Mouse (Mus musculus) frontal cortex, postnatal 14 days (tissue): ENCODE measurements around the gene Spsb3.

Experiments
- DNase-seq, 2 experiments: peaks; one replicate each; pipeline ENCODE4 v3.0.0; 2022; ENCODE audit warnings: low spot score in 2 of 2

Spsb3 gene

DNA sequence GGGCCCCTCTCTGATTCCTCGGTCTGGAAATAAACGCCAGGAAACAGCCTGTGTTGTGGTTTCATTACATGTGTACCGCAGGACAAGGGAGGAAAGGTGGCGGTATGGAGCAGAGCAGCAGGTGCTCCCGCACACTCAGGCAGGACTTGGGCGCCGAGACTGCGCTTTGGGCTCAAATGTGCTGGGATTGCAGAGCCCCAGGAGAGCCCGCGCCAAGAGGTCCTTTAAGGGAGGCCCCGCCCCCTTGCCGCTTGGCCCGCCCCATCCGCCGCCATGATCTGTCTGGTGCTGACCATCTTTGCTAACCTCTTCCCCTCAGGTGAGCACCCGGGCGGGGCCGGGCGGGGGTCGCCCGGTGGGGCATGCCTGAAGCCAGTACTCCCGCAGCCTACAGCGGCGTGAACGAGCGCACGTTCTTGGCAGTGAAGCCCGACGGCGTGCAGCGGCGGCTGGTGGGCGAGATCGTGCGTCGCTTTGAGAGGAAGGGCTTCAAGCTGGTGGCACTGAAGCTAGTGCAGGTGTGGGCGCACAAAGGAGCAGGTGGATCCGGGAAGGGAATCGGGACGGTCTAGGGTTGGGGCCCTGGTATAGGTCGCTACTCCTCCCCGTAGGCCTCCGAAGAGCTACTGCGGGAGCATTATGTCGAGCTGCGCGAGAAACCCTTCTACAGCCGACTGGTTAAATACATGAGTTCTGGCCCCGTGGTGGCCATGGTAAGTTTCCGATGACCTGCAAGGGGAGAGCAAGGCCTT lies 10.0 kb downstream of the Spsb3 start, which contains the start of gene Nme3:
TSS of gene Nme3 (plus strand) at position 260 of the 752 bp plus-strand sequence.
- peak in 1 of 2 experiments; percentile 64 for DNase-seq

DNA sequence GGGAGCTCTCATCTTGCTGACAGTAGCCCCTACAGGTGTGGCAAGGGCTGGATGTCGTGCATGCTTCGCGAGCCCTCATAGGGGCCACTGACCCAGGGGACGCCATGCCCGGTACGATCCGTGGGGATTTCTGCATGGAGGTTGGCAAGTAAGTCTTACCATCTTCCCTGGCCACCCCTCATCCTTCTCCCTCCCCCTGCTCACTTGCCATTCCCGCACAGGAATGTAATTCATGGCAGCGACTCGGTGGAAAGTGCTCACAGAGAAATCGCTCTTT lies 10.5 kb downstream of the Spsb3 start:
- no peak for DNase-seq

DNA sequence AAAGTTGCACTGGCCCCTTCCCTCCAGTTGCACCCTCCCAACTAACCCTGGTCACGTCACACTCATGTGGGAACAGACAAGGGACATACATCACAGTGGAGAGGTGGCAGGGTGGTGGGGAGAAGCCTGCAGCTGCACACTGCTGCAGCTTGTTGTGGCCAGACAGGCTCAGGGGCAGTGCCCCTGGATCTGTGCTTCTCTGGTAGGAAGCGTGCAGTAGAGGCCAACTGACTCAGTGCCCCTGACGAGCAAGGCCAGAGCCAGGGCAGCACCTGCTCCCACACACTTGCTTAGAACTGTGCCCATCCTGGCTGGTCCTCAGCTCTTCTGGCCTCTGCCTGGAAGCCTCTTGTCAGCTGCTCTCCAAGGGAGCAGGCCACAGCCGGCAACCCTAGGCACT lies 11.2 kb downstream of the Spsb3 start:
- no peak for DNase-seq

DNA sequence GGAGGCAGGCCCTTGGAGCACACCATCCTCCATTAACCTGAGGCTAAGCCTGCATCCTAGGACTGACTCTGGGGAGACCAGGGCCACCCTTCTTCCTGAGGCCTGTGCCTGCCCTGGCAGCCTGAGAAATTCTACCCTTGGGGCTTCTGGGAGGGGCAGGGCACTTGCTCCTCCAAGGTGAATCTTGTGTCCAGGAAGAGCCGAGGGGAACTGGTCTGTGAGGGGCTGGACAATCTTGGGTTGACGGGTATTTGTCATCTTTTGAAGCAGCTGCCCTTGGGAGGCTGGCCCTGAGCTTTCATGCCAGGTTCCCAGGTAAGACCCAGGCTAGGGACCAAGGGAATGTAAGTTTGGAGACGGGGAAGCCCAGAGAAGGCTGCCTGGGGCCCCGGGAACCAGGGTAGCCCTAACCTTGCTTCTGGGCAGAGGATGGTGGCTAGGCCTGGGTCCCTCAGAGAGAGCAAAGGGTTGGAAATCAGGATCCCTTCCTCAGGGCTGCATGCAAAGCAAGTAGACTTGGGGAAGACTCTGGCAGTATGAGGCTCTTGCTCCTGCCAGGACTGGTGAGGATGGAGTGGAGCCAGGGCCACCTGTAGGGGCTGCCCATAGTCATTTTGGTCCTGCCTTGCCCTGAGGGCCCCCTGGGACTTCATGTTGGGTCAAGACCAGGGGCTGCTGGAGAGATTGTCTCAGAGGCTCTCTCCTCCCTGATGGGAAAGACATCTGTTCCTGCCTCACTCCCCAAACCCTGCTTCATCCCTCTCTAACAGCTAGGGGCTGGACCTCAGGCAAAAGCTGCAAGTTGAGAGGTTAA lies 11.8 kb downstream of the Spsb3 start:
- no peak for DNase-seq

DNA sequence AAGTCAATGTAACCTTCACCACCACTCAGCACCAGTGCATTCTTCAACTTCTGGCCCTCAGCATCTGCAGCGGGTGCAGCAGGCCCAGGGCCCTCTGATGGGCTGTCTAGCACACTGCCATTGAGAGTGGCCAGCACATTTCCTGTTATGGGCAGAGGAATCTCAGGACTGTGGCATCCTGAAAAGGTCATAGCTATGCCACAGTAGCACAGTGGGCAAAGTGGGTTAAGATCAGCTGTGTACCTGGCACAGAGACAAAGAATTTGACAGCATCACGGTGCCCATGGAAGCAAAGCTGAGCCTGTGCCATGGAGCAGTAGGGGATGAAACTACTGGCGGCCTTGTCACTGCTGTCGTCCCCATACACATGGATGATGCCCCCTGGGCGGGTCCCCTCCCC lies 12.7 kb downstream of the Spsb3 start:
- DNase-seq = no peak

DNA sequence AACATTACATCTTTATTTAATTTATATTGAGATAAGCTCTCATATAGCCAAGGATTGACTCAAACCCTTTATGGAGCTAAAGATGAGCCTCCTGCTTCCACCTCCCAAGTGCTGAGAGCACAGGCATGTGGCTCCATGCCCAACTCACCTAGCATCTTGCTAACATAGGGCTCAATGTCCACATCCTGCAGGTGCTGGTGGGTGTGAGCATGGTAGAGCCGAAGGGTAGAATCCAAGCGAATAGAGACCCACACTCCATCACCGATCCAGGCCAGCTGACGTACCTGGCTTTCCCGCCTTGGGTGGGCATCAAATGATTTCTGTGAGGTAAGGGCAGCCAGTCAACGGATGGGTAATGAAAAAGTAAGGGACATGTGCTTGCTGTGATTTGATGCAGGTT lies 13.6 kb downstream of the Spsb3 start:
- DNase-seq = no peak

DNA sequence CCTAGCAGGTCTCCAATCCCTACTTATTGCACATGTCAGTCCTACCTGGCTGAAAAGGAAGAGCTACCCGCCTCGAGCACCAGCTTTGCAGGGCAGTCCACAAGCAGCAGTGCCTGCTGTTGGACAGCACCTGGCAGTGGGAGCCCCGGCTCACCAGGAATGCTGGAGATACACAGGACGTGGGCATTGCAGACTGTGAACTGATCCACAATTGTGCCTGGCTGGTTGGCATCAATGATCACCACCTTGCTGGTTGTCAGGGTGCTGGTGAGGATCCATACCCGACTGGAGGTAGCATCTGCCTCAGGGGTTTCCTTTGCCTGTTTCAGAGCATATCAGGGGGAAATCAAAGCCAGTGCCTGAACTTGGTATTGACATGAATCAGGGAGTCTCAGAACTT lies 15.7 kb downstream of the Spsb3 start:
- no peak for DNase-seq

DNA sequence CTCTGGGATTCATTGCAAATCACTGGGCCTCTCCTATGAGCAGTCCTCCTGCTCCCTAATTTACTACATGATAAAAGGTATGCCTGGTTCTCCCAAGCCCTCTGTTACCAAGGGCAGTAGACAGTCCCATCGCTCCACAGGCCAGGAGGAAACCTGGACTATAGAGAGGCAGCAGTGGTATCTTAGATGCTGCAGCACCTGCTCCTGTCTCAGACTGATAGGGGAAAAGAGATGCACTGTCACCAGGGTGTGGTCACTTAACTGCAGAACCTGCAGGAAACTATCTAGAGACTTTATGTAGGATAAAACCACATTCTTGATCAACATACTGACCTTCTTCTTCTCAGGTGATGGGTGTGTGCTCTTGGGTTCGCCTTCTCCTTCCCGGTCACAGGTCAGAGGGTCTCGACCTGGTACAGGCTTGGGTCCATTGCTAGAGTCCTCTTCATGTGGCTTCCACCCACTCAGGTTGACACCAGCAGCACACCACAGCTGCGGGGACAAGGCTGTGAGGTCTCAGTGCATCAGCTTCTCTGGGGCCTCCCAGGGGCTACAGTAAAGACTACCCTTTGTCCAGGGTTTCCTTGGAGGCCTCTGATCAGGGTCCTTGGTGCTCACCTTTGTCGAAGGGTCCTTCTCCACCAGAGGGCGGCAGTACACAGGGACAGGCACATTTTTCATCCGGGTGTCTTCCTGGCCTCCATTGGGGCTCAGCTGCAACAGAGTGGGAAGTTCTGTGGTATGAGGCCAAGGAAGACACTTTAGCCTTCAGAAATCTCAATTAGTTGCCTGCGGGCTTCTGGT lies 16.4 kb downstream of the Spsb3 start:
- DNase-seq = no peak

DNA sequence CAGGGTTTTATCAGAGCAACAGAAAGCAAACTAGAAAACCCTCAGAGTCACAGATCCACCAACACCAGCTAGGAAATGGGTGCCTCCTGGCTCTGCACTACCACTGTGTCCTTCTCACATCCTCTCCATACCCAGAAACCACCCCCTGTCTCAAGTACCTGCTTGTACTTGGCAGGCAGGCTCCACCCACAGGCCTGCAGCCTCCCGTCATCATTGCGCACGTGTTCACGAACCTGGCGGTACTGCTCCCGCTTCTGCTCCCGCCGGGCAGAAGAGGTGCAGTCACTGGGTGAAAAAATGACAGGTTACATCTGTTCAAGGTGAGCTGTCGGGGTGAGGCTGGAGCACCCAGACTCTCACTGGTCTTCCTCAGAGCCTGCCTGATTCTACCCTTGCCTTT lies 17.3 kb downstream of the Spsb3 start:
- DNase-seq = no peak

DNA sequence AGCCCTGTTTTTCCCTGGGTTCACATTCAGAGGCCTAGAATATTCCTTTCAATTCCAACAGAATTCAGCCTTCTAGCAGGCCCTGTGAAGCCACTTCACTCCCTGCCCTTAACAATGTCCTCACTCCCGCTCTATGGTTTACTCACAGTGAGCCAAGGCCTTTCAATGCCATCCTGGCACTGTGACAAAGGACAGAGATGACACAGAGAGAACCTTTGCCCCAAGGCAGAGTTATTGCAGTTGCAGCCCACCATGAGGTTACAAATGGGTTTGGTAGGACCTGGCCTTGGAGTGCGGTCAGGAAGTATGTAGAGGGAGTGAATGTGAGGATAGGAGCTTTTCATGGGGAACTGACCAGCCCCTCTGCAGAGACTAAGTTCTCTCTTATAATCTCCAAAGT lies 21.1 kb downstream of the Spsb3 start:
- DNase-seq = no peak

DNA sequence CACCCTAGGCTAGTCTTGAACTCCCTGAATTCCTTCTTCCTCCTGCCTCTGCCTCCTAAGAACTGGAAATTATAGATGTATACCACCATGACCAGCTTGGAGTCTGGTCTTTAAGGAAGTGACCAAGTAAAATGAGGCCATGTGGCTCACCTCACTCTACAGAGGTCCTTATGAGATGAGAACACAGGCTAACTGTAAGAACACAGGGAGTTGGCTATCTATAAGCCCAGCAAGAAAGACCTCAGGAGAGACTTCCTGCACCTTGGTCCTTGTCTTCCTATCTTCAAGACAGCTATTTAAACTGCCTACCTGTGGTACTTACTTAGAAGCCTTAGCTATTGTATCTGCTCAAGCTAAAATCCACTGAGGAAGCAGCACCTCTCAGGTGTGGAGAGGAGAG lies 27.5 kb downstream of the Spsb3 start:
- DNase-seq = no peak

DNA sequence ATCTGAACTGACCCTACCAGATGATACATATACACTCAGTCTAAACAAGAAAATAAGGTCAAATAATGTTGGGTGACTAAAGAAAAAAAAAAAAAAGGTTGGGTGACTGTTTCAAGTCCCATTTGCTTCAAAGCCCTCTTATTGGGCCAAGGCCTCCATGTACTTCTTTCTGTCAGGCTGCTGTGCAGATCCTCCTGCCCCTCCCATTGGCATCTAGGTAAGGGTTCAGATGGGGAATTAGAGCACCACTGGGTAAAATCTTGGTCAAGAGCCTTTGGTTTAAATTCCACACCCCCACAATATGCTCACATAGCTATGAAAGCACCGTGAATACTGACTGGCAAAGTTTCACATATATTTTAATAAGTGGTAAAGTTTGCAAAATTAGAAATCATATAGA lies 36.8 kb downstream of the Spsb3 start:
- no peak for DNase-seq

DNA sequence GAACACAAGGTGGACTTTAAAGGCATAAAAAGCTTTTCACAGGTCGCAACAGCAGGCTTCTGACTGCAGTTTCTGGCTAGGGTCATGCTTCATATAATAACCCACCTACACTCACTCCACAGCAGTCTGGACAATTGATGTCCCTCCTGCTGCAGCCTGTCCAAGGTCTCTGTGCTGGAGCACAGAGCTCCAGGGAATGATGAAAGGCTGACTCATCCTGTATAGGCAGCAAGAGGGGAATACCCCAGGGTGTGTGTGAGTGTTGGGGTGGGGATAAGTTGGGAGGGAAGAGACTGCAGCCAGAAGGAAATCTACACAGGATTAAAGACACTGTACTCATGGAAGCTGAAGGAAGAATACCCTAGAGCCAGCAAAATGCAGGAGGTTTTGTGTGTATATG lies 43.1 kb downstream of the Spsb3 start:
- DNase-seq = no peak

DNA sequence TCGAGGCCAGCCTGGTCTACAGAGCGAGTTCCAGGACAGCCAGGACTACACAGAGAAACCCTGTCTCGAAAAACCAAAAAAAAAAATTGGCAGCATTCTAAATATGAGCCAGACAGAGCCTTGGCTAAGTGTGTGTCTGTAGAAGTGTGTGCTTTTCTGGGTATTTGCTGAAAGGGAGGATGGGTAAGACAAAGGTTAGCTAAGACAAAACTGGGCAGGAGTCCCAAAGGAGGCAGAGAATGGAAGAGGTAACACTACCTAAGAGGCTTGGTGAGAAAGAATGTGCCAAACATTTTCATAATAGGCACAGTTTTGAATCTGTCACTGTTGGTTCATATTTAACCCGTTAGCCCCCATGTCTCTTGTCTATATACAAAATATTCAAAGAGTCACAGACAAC lies 46.0 kb downstream of the Spsb3 start:
- DNase-seq = no peak

DNA sequence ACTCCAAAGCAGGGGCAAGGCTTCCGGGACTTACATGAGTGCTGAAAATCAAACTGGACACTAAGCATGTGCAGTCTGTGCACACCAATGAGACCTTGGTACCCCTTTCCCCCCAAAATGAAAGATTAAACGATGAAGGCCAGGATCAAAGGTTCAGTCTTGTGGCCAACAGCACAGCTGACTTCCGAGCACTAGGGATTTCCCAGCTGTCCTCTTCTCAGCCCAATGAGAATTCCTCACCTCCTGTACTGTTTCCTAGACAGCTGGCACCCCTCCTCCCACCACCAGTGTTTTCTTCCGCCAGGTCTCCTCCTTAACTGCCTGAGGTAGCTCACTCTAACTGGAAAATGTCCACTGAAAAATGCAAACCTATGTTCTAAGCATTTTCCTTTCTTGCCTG lies 46.7 kb downstream of the Spsb3 start:
- DNase-seq = no peak

DNA sequence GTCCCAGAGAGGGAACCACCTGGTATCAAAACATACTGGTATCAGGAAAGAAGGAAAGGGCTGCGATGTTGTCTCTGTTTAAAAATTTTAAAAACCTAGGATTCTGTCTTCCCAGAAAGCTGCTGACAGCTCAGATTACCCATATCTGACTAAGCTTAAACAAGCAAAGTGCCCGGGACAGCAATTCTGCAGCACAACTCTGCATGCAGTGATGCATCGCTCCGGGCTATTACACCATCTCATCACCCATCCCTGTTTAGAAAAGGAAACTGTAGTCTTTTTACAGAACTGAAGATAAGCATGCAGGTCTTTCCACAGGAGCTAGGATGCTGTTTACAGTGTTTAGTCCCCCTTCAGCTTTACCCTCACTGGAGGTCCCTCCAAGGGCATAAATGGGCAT lies 48.5 kb downstream of the Spsb3 start:
- no peak for DNase-seq

DNA sequence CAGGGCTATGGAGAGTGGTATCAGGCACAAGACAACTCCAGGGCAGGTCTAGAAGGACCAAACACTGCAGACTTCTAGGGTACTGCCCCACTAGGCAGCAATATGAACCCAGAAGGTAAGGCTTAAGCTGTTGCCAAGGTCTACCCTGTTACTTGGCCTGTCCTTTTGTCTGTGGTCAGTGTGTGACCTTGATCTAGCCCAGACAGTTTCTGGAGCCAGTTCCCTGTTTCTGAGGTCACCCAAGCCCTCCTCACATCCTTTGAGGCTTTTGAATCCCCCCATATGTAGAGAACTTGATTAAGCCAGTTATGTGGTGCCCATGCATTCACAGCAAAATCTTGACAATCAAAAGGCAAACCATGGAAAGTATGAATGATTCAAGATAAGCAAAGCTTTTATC lies 49.2 kb downstream of the Spsb3 start:
- no peak for DNase-seq

DNA sequence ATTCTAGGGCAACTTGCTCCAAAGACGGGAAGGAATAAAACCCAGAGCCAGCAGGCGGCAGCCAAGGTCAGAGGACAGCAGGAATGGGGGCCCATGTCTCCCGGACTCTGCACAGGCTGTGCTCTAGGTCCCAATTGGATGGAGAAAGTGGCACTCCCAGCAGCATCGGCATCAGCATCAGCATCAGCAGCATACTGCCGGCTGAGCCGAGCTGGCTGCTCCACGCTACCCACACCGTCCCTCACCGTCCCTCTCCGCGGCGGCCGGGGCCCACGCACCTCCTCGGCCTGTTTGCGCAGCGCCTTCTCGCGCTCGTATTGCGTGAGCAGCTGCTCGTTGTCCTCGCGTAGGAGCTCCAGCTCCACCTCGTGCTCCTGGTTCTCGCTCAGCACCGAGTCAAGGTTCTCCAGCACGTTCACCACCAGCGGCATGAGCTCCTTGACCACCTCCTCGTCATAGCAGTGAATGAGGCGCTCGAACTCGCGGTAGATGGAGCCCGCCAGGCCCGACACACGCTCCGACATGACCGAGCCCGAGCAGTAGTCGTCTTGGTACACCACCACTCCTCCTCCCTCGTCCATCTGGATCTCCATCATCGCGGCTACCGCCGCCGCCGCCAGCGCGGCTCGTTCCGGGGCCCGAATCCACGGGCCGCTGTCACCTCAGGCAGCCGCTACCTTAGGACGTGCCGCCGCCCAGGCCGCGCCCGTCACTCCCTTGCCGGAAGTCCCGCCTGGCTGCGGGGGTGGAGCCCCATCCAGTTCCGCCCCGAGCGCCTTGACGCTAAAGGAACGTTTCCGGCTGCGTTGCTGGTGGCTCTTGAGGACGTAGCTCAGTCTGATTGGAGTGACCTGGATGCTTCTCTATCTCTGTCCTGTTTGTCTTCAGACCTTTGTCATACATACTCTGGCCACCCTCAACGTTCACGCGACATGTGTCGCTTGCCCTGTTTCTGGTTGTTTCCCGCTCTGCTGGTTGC lies 50.1 kb downstream of the Spsb3 start, which contains the start of gene Mapk8ip3:
TSS of gene Mapk8ip3 (minus strand) at position 719 of the 979 bp plus-strand sequence.
- DNase-seq = peak; percentile 91 to 94

DNA sequence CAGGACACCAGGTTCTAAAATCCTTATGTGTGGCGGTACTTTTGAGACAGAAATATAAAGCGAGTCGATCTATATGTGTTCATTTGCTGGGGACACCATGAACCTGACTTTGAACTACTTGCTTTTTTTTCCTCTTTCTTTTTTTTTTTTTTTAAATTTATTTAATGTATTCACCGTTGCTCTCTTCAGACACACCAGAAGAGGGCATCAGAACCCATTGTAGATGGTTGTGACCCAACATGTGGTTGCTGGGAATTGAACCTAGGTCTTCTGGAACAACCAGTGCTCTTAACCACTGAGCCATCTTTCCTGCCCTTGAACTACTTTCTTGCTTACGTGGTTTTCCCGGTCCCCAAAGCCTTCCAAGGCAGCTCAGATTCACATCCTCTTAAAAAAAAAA lies 50.8 kb downstream of the Spsb3 start:
- no peak for DNase-seq
